Comparison of ENCODE assay signal across 7 mouse cellular contexts in genomic region chr19:15984449-15985171, GRCm38 (mm10). TPM values are rescaled to one million over a fixed set of nuclear protein-coding genes. Genes with fewer than 3 reads are reported as not detected.
DNase-seq lines count a peak whose midpoint lies in the region; ATAC-seq and TF ChIP-seq lines count a peak whose summit lies in the region.

Cep78 (minus strand) TSS chr19:15984989.

- peak within 1 kb of the TSS; percentile 52 for H3K9ac ChIP-seq in intestine, postnatal 0 days (ENCODE audit: low read depth, low read length)
- peak within 1 kb of the TSS; percentile 89 for H3K9ac ChIP-seq in midbrain, embryonic 12.5 days (replicated peaks)

- ATAC-seq in intestine, postnatal 0 days, result peak; percentile 92
- peak; percentile 91 for ATAC-seq in midbrain, embryonic 12.5 days (ENCODE audit: low FRiP score, low read depth)

- peak within 1 kb of the TSS; percentile 70 for H3K4me3 ChIP-seq in intestine, postnatal 0 days (ENCODE audit: low read depth, low read length)
- peak within 1 kb of the TSS; percentile 78 for H3K4me3 ChIP-seq in midbrain, embryonic 12.5 days
- H3K4me3 ChIP-seq in small intestine, adult 2 months (ENCODE audit: low read depth, low read length), result peak within 1 kb of the TSS; percentile 66

- H3K27ac ChIP-seq in intestine, postnatal 0 days (ENCODE audit: low read depth, low read length), result peak within 1 kb of the TSS; percentile 69
- H3K27ac ChIP-seq in midbrain, embryonic 12.5 days (replicated peaks), result peak within 1 kb of the TSS; percentile 92
- H3K27ac ChIP-seq in small intestine, adult 2 months (ENCODE audit: insufficient read depth, low read depth, low read length), result no peak within 1 kb of the TSS

- H3K4me2 ChIP-seq in intestine, postnatal 0 days (replicated peaks; ENCODE audit: low read depth), result peak within 1 kb of the TSS; percentile 96
- peak within 1 kb of the TSS; percentile 66 for H3K4me2 ChIP-seq in midbrain, embryonic 12.5 days (replicated peaks)

- under 1% methylated on average over 87 of the region's 88 CpGs for WGBS in intestine, postnatal 0 days
- WGBS in midbrain, embryonic 12.5 days, result under 1% methylated on average over 80 of the region's 88 CpGs
- WGBS in small intestine, adult 2 months, result under 1% methylated on average over 88 of the region's 88 CpGs

- H3K9me3 ChIP-seq in intestine, postnatal 0 days (ENCODE audit: control insufficient read depth), result no peaks in the 10 kb centered on the region
- no peaks in the 10 kb centered on the region for H3K9me3 ChIP-seq in midbrain, embryonic 12.5 days

- H3K4me1 ChIP-seq in intestine, postnatal 0 days (replicated peaks; ENCODE audit: control insufficient read depth, insufficient read depth, low read length), result 0 out of 2 replicates have a peak, but pooled peaks cover 4% of the 10 kb centered on the region
- H3K4me1 ChIP-seq in midbrain, embryonic 12.5 days, result peaks cover 31% of the 10 kb centered on the region
- no peaks in the 10 kb centered on the region for H3K4me1 ChIP-seq in small intestine, adult 2 months (ENCODE audit: control insufficient read depth, insufficient read depth, insufficient read length, low read length)

- intact Hi-C loops in left cerebral cortex, postnatal 4 days (cut with DNase I), result no loop called here

- no peaks in the 10 kb centered on the region for H3K36me3 ChIP-seq in intestine, postnatal 0 days (ENCODE audit: control insufficient read depth, insufficient read depth)
- 0 out of 2 replicates have a peak, but pooled peaks cover 13% of the 10 kb centered on the region for H3K36me3 ChIP-seq in midbrain, embryonic 12.5 days
- no peaks in the 10 kb centered on the region for H3K36me3 ChIP-seq in small intestine, adult 2 months (ENCODE audit: control insufficient read depth, insufficient read depth, low read length)

- DNase-seq in adrenal gland, adult 2 months, result peak; percentile 95
- DNase-seq in embryo, embryonic 11.5 days (ENCODE audit: low read depth, low spot score), result peak; percentile 88
- peak; percentile 87 to 92 for DNase-seq in gastrocnemius, postnatal 4 days (ENCODE audit: low spot score in 2 of 2)
- DNase-seq in left cerebral cortex, postnatal 4 days, result peak; percentile 93

- peak; percentile 39; the same call in 1 of the 2 replicates for TF ChIP-seq POLR2A in small intestine, adult 2 months (IDR thresholded peaks at IDR 0.05; ENCODE audit: low read depth, low read length)

- peak; percentile 41; the same call in 1 of the 2 replicates for TF ChIP-seq CTCF in intestine, postnatal 0 days (IDR thresholded peaks at IDR 0.05; ENCODE audit: low read depth)
- no peak for TF ChIP-seq CTCF in small intestine, adult 2 months (IDR thresholded peaks at IDR 0.05; ENCODE audit: extremely low read depth, insufficient read length, insufficient replicate concordance, low read depth, low read length)

- no peaks in the 10 kb centered on the region for H3K27me3 ChIP-seq in intestine, postnatal 0 days (replicated peaks; ENCODE audit: control insufficient read depth, insufficient read depth, low read length)
- no peaks in the 10 kb centered on the region for H3K27me3 ChIP-seq in midbrain, embryonic 12.5 days
- no peaks in the 10 kb centered on the region for H3K27me3 ChIP-seq in small intestine, adult 2 months (ENCODE audit: control insufficient read depth, insufficient read depth, low read length)

RNA-seq across cellular contexts. Expression of gene Cep78, which starts in this region (rescaled TPM):
- 1 to 10 TPM; 6.9 to 8.8 TPM for total RNA-seq in adrenal gland, adult 2 months (2021)
- polyA plus RNA-seq in adrenal gland, adult 2 months (2012; rRNA removed), result 4.7 and 5.7 TPM in 2 replicates
- total RNA-seq in gastrocnemius, postnatal 4 days (2021), result 1 to 10 TPM; 6.6 to 7.6 TPM
- 3.8 and 4.3 TPM in 2 replicates for polyA plus RNA-seq in intestine, postnatal 0 days (2015; fragmentation: Nextera tagmentation; extraction: Ambion mirVana)
- total RNA-seq in left cerebral cortex, postnatal 4 days (2021), result 10 to 100 TPM; 21.2 to 21.5 TPM
- polyA plus RNA-seq in midbrain, embryonic 12.5 days (2016; fragmentation: Nextera tagmentation; extraction: Ambion mirVana), result 49.6 and 54.8 TPM in 2 replicates
- 1.1 TPM in 2 replicates for polyA plus RNA-seq in small intestine, adult 2 months (2012; rRNA removed)
